Mouse (Mus musculus): ENCODE results near the gene Brd1.
A peak's percentile ranks its signal among the peaks of the same experiment; 100 is the strongest.
"Not testable (repeated sequence)": the region's sequence is repeated elsewhere in the genome, so short reads cannot be mapped to it uniquely, and the experiment has no call there.

Gene Brd1

DNA sequence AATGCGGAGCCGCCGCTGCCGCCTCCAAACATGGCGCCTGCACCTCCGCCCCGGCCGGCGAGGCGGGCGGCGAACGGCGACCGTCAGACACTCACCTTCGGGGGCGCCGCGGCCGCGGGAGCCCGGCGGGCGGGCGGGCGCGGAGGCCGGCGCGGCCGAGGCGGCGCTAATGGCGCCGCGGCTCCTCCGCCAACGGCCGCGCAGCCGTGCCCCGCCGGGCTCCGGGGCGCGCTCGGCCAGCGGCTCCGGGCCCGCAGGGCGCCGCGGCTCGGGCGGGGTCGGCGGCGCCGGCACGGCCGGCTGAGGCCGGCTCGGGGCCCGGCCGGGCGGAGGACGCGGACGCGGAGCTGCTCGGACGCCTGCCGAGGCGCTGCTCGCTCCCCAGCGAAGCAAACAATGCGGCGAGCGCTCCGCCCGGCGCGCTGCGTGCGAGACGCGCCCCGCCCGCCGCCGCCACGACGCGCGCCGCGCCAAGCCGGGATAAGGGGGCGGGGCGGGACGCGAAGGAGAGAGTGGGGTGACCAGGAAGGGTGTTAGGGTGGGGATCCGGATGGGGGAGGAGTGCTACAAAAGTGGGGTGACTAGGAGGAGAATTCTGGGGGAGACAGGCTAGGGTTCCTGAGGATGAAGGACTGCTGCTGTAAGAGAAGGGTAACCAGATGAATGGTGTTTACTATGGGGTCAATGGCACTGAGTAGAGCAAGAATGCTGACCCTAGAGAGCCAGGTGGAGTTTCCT, at the start of gene Brd1:
TSS of gene Brd1 (minus strand) at position 400 of the 738 bp plus-strand sequence.
- DNase-seq = peak; percentile 88 to 94

DNA sequence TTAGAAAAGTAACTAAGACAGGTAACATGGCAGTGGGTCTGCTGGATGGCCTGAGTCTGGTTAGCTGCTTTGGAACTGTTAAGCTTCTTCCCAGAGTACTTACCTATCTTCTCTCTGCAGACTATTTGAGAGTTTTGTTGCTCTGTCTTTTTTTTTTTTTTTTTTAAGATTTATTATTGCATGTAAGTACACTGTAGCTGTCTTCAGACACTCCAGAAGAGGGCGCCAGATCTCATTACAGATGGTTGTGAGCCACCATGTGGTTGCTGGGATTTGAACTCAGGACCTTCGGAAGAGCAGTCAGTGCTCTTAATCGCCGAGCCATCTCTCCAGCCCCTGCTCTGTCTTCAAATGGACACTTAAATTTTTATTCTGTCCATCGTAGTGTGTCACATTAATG, 40.6 kb upstream of the Brd1 start:
- DNase-seq = not testable (repeated sequence)

DNA sequence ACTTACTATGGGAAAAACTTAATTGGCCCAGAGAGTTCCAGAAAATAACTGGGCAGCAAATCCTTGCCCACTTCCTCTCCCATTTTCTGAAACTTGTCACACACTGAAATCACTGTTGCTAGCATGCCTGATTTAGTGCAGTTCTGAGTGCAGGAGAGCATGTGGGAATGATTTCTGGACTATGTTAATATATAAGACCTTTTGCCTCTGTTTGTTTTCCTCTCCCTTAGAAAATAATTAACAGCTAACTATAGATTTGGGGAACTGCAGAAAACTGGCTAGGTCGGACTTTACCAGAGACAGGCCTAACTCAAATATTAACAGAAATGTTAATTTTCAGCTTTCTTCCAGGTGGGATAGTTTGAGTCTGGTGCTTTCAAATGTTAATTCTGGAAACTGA, 34.5 kb upstream of the Brd1 start:
- no peak for DNase-seq

DNA sequence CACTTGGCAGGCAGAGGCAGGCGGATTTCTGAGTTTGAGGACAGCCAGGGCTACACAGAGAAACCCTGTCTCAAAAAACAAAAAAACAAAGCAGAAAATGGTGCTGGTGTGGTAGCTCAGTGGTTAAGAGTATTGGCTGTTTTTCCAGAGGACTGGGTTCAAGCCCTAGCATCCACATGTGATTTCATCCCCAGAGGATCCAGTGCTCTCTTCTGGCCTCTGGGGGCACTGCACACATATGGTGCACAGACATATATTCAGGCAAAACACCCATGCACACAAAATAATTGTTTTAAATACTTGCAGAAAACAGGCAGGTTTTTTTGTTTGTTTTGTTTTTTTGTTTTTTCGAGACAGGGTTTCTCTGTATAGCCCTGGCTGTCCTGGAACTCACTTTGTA, 32.1 kb upstream of the Brd1 start:
- DNase-seq = not testable (repeated sequence)

DNA sequence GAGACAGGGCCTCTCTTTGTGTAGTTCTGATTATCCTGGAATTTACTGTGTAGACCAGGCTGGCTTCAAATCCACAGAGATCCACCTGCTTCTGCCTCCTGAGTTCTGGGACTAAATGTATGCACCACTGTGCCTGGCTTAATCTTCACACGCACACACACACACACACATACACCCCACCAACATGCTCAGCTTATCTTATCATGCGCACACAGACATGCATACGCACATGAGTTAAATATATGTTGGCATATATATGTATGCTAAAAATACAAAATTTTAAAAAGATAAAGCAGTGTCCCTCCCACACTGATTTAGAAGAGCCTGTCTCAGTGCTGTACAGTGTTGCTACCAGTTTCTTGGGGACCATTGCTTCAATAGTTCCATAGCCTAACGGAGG, 27.5 kb upstream of the Brd1 start:
- DNase-seq = no peak

DNA sequence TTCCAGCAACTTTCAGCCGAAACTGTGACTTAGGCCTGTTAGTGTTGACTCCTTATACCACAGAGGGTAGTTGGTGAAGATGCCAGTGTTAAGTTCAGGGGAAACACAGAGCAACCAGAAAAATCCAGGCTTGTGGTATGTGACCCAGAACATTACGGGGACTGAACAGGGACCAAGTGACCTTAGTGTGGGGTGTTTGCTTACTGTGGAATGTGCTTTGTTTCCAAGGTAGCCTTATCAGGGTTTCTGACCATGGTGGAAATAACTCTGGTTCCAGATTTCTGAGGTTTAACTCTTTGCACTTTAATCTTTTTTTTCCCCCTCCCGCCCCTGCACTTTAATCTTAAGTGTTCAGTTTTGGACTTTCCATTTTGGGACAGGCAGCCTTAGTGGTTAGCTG, 24.0 kb upstream of the Brd1 start:
- DNase-seq = no peak

DNA sequence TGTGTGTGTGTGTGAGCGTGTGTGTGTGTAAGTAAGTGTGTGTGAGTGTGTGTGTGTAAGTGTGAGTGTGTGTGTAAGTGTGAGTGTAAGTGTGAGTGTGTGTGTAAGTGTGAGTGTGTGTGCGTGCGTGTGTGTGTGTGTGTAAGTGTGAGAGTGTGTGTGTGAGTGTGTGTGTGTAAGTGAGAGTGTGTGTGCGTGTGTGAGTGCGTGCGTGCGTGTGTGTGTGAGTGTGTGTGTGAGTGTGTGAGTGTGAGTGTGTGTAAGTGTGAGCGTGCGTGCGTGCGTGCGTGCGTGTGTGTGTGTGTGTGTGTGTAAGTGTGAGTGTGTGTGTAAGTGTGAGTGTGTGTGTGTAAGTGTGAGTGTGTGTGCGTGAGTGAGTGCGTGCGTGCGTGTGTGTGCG, 21.7 kb upstream of the Brd1 start:
- no peak for DNase-seq

DNA sequence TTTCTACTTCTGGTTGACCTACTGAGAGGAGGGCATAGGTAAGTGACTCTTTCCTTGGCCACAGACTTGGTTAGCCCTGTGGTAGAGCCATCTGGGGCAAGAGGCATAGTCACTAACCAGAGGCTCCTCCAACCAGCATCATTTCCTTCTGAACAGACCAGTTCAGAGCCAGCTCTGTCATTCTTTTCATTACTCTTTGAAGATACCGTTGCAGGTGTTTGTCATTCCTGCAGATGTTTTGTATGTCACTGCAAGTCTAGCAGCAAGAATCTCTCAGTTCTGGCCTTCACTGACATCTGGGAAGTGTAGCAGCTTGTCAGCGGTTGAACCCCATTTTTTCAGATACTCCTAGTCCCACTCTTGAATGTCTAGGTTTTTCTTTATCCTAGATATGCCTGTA, 20.9 kb upstream of the Brd1 start:
- no peak for DNase-seq

DNA sequence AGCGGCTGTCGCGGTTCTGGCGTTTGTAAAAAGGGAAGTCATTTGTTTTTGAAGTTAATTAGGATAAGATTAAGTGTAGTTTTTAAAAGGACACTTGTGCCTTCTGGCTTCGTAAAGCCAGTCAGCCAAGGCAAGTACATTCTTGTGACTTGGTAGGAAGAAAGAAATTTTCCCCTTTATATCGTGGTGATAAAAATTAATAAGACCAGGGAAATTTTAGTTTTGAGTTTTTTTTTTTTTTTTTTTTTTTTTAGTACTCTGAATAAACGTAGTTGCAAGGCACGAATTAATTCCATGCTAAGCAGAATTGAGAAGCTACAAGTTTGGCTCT, 18.3 kb upstream of the Brd1 start:
- no peak for DNase-seq

DNA sequence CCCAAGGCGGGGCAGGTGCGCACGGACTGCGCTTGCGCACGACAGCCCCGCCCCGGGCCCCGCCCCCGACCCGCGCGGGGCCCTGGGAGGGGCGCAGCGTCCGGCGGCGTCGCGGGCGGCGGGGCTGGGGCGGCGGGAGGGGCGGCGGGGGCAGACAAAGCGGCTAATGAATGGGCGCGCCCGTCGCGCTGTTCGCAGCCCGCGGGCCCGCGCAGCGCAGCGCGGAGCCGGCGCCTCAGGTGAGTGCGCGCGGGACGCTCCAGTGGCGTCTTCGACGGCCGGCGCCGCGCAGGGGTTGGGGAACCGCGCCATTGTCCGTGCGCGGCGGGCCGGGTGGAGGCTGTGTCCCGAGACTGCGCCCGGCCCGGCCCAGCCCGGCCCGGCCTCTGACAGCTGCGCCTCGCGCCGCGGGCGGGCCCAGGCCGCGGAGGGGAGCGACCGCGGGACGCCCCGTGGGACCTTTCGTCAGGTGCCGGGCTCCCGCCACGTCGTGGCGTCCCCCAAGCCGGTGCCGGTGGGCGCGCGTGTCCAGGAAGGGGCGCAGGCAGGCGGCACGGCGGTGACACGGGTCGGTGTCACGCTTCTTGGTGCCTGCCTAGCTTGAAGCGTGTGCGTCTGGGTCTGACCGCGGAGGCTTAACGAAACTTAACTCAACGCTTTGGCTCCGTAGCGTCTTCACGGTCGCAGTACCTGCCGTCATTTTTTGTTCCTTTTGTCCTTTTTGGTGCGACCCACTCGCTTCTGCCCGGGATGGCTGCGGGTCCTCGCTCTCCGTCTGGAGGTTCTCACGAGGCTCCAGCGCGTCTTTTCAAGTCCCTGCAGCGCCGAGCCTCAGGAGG, 17.8 kb upstream of the Brd1 start, which contains the start of gene Zbed4:
TSS of gene Zbed4 (plus strand) at position 97 of the 839 bp plus-strand sequence.
- peak in 1 of 2 experiments; percentile 29 for DNase-seq

DNA sequence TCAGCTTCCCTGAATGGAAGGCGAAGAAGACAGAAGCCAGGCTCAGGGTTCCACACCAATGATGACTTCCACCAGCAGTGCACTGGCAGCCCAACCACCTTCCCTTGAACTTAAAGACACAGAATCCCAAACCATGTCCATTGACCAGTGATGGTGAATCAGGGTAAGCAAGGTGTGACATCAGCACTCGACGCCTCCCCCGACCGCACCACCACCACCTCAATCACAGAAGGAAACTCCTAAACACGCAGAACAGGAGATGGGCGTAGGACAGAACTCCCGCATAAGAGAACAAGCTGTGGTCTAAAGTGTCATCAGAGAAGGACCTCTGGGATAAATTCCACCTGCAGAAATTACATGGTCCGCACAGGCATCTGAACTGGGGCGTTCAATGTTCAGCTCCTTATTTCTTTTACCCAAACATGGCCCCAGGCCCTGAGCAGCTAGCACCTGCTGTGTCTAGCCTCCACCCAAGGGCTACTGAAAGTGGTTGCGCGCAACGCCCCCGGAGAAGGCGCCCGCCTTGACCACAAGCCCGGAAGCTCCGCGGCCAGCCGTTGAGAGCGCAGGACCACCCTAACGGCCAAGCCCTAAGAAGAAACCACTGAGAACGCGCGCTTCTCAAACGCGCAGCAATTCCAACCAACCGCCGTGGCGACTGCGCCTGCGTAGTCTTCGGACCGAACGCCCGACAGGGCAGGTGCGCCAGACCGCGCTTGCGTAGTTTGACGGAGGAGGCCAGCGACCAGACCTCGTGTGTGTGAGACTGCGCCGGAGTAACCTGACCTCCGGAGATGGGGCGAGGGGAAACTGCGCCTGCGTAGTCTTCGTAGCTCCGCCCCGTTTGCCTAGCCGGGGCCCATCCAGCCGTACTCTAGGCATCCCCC, 16.9 kb upstream of the Brd1 start:
- DNase-seq = peak; percentile 98 to 100

DNA sequence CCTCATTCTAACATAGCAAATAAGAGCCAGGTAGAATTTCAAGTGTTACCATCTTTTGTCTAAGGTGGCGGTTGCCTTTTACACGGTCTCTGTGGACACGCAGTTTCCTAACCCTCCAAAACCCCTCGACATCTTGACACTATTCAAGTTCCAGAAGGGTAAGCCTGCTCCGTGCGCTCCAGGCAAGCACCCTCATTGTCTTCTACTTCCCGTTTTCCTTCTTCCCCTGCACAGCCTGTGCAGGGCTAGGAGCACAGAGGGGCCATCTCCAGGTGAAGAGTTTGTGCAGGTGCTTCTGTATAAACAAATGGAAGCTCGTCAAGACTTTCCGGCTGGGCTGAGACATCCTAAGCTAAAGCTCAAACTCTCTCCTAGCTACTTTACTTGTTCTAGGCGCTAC, 16.0 kb upstream of the Brd1 start:
- no peak for DNase-seq

DNA sequence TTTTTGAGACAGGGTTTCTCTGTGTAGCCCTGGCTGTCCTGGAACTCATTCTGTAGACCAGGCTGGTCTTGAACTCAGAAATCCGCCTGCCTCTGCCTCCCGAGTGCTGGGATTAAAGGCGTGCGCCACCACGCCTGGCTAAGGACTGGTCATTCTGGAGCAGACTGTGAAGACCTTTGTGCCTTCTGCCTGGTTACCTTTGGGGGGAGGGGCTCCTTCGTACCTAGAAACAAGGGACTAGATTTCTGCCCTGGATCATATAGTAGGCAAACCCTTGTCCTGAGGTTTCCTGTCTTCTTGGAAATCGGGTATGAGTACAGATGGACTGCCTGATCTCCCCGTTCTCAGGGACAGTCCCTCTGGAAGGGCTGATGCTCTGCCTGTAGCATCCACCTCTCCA, 15.6 kb upstream of the Brd1 start:
- not testable (repeated sequence) for DNase-seq

DNA sequence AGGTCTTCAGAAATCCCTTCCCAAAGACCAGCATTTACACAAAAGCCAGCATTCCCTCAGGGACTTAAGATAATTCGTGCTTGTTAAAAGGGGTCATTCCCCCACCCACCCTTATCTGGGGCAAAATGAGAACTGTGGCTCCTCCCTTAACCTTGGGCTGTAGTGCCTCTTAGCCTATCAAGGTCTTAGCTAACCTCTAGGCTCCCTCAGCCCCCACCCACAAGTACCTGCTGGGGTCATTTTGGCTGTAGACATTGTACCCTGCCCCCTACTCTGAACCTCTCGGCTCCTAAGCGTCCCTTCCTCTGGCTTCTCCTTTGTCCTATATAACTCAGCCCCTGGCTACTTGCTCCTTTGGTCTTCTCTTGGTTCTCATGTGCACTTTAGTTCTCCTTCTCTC, 11.9 kb upstream of the Brd1 start:
- DNase-seq = no peak

DNA sequence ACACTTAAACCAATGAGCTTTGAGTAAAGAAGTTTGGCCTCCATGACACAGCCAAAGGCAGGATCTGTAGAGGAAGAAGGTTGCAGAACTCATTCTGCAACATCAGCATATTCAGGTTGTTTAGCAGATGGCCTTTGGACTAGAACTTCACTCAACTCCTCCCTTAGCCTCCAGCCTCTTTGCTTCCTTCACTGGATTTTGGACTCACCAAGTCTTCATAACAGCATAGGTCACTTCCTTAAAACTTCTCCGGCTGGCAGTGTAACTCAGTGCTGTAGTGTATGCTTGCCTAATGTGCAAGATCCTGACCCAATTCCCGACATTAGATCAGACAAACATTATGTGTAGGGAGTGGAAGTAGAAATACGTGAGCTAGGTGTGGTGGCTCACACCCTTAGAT, 11.3 kb upstream of the Brd1 start:
- DNase-seq = no peak

DNA sequence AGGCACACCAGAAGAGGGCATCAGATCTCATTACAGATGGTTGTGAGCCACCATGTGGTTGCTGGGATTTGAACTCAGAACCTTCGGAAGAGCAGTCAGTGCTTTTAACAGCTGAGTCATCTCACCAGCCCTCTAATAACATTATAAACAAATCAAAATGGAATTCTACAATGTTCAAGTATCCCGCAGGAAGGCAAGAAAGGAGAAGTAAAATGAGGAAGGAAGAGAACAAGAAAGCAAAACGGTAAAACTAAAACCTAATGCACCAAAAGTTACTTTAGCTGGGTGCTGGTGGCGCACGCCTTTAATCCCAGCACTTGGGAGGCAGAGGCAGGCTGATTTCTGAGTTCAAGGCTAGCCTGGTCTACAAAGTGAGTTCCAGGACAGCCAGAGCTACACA, 9.3 kb upstream of the Brd1 start:
- DNase-seq = not testable (repeated sequence)

DNA sequence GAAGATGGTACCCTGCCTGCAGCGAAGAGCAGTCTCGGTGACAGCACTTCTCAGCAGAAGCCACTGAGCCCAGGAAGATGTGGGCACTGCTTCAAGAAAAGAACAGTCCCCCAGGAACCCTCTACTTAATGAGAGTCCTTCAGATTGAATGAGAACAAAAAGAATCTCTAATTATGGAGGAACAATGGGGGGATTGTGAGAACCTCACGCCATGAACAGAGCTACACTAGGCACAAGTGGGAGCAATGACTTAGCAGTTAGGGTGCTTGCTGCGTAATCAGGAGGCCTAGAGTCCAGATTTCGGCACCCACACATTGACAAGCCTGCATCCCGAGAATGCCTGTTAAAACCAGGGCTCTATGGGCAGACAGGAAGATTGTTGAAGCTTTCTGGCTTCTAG, 7.3 kb upstream of the Brd1 start:
- no peak for DNase-seq

DNA sequence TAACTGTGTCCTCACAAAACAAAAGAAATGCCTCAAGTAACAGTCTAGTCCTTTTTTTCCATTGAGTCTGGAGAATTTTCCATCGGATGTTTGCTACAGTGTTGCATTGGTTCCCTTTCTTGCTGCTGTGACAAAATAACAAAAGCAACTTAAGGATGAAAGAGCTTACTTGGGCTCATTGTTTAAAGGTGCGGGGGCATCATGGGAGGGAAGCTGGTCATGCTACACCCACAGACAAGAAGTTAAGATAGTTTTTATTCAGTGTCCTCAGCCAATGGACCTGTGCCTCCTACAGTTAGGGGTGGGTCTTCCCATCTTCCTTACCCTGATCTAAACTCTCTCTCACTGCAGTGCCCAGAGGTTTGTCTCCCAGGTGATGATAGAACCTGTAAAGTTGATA, 4.4 kb upstream of the Brd1 start:
- no peak for DNase-seq

DNA sequence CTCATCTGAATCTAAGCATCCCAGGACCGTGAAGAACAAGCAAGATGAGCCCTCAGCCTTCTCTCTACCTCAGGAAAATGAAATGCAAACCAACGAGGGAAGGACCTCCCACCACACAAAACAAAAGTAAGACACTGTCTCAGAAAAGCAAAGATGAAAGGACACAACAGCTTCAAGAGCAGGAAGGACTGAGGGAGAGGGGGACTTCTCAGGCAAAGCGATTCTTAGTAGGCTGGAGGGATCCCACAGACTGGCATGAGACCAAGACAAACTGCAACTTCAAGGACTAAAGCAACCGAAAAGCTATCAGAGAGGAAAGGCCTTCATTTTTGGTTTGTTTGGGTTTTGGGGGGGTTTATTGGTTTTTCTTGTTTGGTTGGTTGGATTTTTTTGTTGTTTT, 2.1 kb upstream of the Brd1 start:
- no peak for DNase-seq

DNA sequence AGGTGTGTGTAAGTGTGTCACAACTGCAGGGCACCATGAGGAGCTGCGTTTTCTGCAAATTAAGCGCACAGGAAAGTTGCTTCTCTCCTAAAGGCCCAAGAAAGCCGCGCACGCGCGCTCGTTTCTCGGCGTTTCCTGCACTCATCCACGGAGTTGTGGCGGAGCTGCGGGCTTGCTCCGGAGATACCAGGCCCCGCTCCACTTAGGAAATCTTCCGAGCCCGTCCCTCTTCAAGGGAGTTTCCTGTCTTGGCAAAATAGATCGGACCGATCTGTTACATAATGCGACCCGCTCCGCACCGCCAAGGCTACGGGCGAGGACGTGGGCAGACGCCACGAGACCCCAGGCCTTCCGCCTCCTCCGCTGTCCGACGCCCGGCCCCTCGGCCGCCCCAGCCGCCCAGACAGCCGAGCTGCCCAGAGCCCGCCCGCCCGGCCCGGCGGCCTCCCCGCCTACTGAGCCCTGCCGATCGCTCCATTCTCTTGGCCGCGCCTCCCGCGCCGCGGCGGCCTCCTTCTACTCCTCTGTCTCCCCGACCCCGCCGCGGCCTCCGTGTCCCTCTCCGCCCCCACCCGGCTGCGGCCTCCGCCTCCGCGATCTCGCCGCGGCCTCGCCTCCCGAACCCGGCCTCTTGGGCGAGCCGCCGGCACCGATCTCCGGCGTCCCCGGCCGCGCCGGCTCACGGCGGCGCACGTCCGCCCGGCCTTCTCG, 837 bp downstream of the Brd1 start:
- DNase-seq = peak; percentile 58 to 73

DNA sequence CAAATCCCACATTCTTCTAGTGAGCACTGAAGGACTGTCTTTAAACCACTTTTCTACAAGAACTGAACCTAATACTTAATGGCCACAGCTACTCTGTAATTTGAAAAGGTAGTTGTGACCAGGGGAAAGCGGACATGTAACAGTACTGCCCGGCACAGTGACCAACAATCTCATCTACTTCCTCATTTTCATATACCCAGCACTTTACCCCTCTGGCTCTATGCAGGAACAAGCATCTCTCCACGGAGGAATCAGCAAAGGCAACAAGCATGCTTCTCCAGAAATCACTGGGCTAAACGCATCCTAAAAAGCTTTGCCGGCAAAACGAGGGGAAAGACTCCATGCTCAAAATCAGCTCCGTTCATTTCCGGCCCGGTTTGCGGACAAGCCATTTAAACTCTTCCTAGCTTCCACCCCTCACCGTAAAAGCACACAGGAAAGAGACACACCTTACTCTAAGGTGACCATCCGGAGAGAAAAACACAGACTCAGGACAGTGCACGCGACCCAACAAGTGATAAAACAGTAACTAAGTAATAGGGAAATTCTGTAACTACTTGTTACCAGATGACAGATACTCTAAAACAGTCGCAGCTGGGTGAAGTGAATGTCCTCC, 1.5 kb downstream of the Brd1 start:
- DNase-seq = no peak

DNA sequence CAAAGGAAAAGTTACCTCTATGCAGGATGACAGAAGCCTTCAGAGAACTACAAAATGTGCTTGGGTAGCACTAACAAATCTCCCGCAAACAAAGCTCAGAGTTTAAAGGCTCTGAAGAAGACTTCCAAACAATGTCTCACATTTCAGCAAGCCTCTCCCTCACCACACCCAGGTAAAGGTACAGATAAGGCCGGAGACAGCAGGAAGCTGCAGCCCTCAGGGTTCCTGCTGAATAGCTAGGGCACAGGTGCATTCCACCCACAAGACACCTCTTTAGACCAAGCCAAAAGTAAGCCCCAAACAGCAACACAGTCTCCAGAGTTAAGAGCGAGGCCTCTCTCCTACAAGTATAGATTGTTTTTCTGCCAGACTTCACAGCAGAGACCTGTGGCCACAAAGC, 3.3 kb downstream of the Brd1 start:
- no peak for DNase-seq

Measured in cerebellum, adult 18-20 months (tissue).